8 mouse cellular contexts compared by ENCODE assay signal in genomic region chr8:121241761-121242552, GRCm38 (mm10).
DNase-seq lines count a peak whose midpoint lies in the region; ATAC-seq and TF ChIP-seq lines count a peak whose summit lies in the region.

No protein-coding gene starts in this region.

- H3K4me1 ChIP-seq in midbrain, embryonic 10.5 days, result peaks cover 53% of the 10 kb centered on the region
- peaks cover 13% of the 10 kb centered on the region for H3K4me1 ChIP-seq in midbrain, embryonic 15.5 days
- peaks cover 3% of the 10 kb centered on the region; the same call in 1 of the 2 replicates for H3K4me1 ChIP-seq in forebrain, postnatal 0 days (ENCODE audit: insufficient read depth)
- peaks cover 17% of the 10 kb centered on the region for H3K4me1 ChIP-seq in hindbrain, embryonic 16.5 days (ENCODE audit: control insufficient read depth, insufficient read depth, low read depth, low read length)
- 0 out of 2 replicates have a peak, but pooled peaks cover 2% of the 10 kb centered on the region for H3K4me1 ChIP-seq in lung, adult 2 months (ENCODE audit: control insufficient read depth, insufficient read depth, low read length)
- peaks cover 16% of the 10 kb centered on the region for H3K4me1 ChIP-seq in stomach, embryonic 16.5 days (ENCODE audit: control insufficient read depth, insufficient read depth, low read length)

- 14% methylated on average over 14 of the region's 14 CpGs for WGBS in midbrain, embryonic 10.5 days
- WGBS in midbrain, embryonic 15.5 days, result 12% methylated on average over 14 of the region's 14 CpGs
- 8% methylated on average over 14 of the region's 14 CpGs for WGBS in forebrain, postnatal 0 days
- 10% methylated on average over 14 of the region's 14 CpGs for WGBS in hindbrain, embryonic 16.5 days
- 16% methylated on average over 14 of the region's 14 CpGs for WGBS in lung, adult 2 months
- 14% methylated on average over 14 of the region's 14 CpGs for WGBS in stomach, embryonic 16.5 days

- no peak for TF ChIP-seq POLR2A in lung, adult 2 months (IDR thresholded peaks at IDR 0.05; ENCODE audit: borderline replicate concordance, extremely low read depth, low read depth, low read length)

- peak overlapping the region; percentile 70; the same call in 1 of the 2 replicates for H3K27ac ChIP-seq in midbrain, embryonic 10.5 days (replicated peaks)
- no peak overlapping the region for H3K27ac ChIP-seq in midbrain, embryonic 15.5 days
- no peak overlapping the region for H3K27ac ChIP-seq in forebrain, postnatal 0 days (ENCODE audit: low read depth, low read length)
- no peak overlapping the region for H3K27ac ChIP-seq in hindbrain, embryonic 16.5 days (ENCODE audit: low read depth, low read length)
- H3K27ac ChIP-seq in stomach, embryonic 16.5 days (ENCODE audit: low read length), result peak overlapping the region; percentile 77

- no peaks in the 10 kb centered on the region for H3K36me3 ChIP-seq in midbrain, embryonic 10.5 days
- H3K36me3 ChIP-seq in midbrain, embryonic 15.5 days (replicated peaks), result no peaks in the 10 kb centered on the region
- no peaks in the 10 kb centered on the region for H3K36me3 ChIP-seq in forebrain, postnatal 0 days (ENCODE audit: insufficient read depth)
- no peaks in the 10 kb centered on the region for H3K36me3 ChIP-seq in hindbrain, embryonic 16.5 days (ENCODE audit: control insufficient read depth, insufficient read depth, low read length)
- no peaks in the 10 kb centered on the region for H3K36me3 ChIP-seq in stomach, embryonic 16.5 days (ENCODE audit: control insufficient read depth, insufficient read depth, low read length)

- no peaks in the 10 kb centered on the region for H3K9me3 ChIP-seq in midbrain, embryonic 10.5 days (replicated peaks)
- H3K9me3 ChIP-seq in midbrain, embryonic 15.5 days, result no peaks in the 10 kb centered on the region
- H3K9me3 ChIP-seq in forebrain, postnatal 0 days (ENCODE audit: low read length), result no peaks in the 10 kb centered on the region
- no peaks in the 10 kb centered on the region for H3K9me3 ChIP-seq in hindbrain, embryonic 16.5 days (ENCODE audit: control insufficient read depth, low read length)
- no peaks in the 10 kb centered on the region for H3K9me3 ChIP-seq in stomach, embryonic 16.5 days (replicated peaks; ENCODE audit: control insufficient read depth, low read length)

- TF ChIP-seq CTCF in forebrain, postnatal 0 days (IDR thresholded peaks at IDR 0.05; ENCODE audit: low read depth), result no peak
- TF ChIP-seq CTCF in lung, adult 2 months (IDR thresholded peaks at IDR 0.05; ENCODE audit: insufficient read depth, low read length), result no peak

- peaks cover 5% of the 10 kb centered on the region for H3K27me3 ChIP-seq in midbrain, embryonic 10.5 days (ENCODE audit: low read depth, poor library complexity, severe bottlenecking)
- no peaks in the 10 kb centered on the region for H3K27me3 ChIP-seq in midbrain, embryonic 15.5 days (replicated peaks)
- no peaks in the 10 kb centered on the region for H3K27me3 ChIP-seq in forebrain, postnatal 0 days (ENCODE audit: insufficient read depth, low read length)
- no peaks in the 10 kb centered on the region for H3K27me3 ChIP-seq in hindbrain, embryonic 16.5 days (replicated peaks; ENCODE audit: control insufficient read depth, insufficient read depth, low read length)
- H3K27me3 ChIP-seq in stomach, embryonic 16.5 days (ENCODE audit: control insufficient read depth, insufficient read depth, low read length), result no peaks in the 10 kb centered on the region

- no peak for ATAC-seq in midbrain, embryonic 15.5 days (replicated peaks)
- peak; percentile 34; the same call in 1 of the 2 replicates for ATAC-seq in forebrain, postnatal 0 days
- ATAC-seq in hindbrain, embryonic 16.5 days, result peak; percentile 77
- ATAC-seq in stomach, embryonic 16.5 days (ENCODE audit: insufficient read depth, low FRiP score), result peak; percentile 88
- no peak for ATAC-seq in erythroblast, adult 5-6 weeks (replicated peaks; ENCODE audit: low FRiP score, poor library complexity, severe bottlenecking)

- peak overlapping the region; percentile 0; the same call in 1 of the 2 replicates for H3K4me3 ChIP-seq in midbrain, embryonic 10.5 days
- H3K4me3 ChIP-seq in midbrain, embryonic 15.5 days, result no peak overlapping the region
- no peak overlapping the region for H3K4me3 ChIP-seq in forebrain, postnatal 0 days (ENCODE audit: low read depth, low read length)
- no peak overlapping the region for H3K4me3 ChIP-seq in hindbrain, embryonic 16.5 days (ENCODE audit: low read length)
- no peak overlapping the region for H3K4me3 ChIP-seq in lung, adult 2 months (replicated peaks; ENCODE audit: extremely low read depth, low read depth, low read length)
- no peak overlapping the region for H3K4me3 ChIP-seq in stomach, embryonic 16.5 days (replicated peaks; ENCODE audit: low read length)

- peak; percentile 42 for DNase-seq in midbrain, embryonic 10.5 days (ENCODE audit: low spot score)
- DNase-seq in forebrain, postnatal 0 days, result no peak
- DNase-seq in lung, adult 2 months, result peak; percentile 12
- no peak for DNase-seq in cerebellum, postnatal 25 days

- H3K4me2 ChIP-seq in midbrain, embryonic 15.5 days, result no peak overlapping the region; the same call in 1 of the 2 replicates
- H3K4me2 ChIP-seq in forebrain, postnatal 0 days (ENCODE audit: low read depth), result no peak overlapping the region
- 0 out of 2 replicates have a peak overlapping the region, but pooled peaks have one; percentile 6 for H3K4me2 ChIP-seq in hindbrain, embryonic 16.5 days (ENCODE audit: low read length)
- peak overlapping the region; percentile 27; the same call in 1 of the 2 replicates for H3K4me2 ChIP-seq in stomach, embryonic 16.5 days (ENCODE audit: low read depth, low read length)

- H3K9ac ChIP-seq in midbrain, embryonic 15.5 days, result no peak overlapping the region
- no peak overlapping the region for H3K9ac ChIP-seq in forebrain, postnatal 0 days
- H3K9ac ChIP-seq in hindbrain, embryonic 16.5 days (ENCODE audit: low read depth, low read length), result peak overlapping the region; percentile 41
- peak overlapping the region; percentile 58 for H3K9ac ChIP-seq in stomach, embryonic 16.5 days (ENCODE audit: low read length)

Comparison
In these comparisons a context has a peak if more than half of its experiments do, and no peak if none do; other contexts are left out.
1. H3K27ac ChIP-seq: peak in midbrain, embryonic 10.5 days (single experiment) and stomach, embryonic 16.5 days (single experiment); none in midbrain, embryonic 15.5 days (single experiment), forebrain, postnatal 0 days (single experiment) and hindbrain, embryonic 16.5 days (single experiment).
2. DNase-seq: peak in midbrain, embryonic 10.5 days (single experiment) and lung, adult 2 months (single experiment); none in forebrain, postnatal 0 days (single experiment) and cerebellum, postnatal 25 days (0 of 2).
3. ATAC-seq: peak in forebrain, postnatal 0 days (single experiment), hindbrain, embryonic 16.5 days (single experiment) and stomach, embryonic 16.5 days (single experiment); none in midbrain, embryonic 15.5 days (single experiment) and erythroblast, adult 5-6 weeks (single experiment).
4. H3K4me2 ChIP-seq: peak in hindbrain, embryonic 16.5 days (single experiment) and stomach, embryonic 16.5 days (single experiment); none in midbrain, embryonic 15.5 days (single experiment) and forebrain, postnatal 0 days (single experiment).
5. H3K9ac ChIP-seq: peak in hindbrain, embryonic 16.5 days (single experiment) and stomach, embryonic 16.5 days (single experiment); none in midbrain, embryonic 15.5 days (single experiment) and forebrain, postnatal 0 days (single experiment).